Comparison of ENCODE assay signal across 11 mouse cellular contexts in the genomic region with DNA sequence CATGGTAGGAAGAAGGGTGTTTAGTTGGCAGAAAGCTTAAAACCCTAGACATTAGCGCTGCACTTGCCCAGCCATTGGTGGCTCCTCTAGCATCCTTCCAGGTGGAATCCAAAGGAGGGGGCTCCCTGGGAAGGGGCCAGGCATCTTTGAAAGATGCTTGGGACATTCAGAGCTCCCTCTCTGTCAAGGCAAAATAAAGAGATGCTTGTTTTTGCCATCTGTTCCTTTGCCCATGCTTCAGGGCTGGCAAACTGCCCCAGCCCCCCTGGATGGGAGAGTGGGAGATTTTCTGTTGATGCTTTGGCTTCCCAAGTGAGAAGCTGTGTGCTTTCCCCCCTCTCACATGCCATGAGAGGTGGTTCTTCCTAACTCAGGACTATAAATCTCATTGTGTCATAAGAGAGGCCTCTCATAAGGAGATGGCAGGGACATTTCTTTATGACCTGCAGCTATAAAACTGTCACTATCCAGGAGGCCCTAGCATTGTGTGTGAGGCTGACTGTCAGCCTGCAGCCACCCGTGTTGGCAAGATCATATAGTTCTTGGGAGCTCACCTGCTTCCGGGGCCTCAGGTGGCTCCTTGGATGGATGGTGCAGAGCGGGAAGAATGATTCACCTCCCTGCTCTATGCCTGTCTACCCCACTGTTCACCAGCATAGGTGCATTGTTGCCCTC. TPM values are rescaled to one million over a fixed set of nuclear protein-coding genes. Genes with fewer than 3 reads are reported as not detected.
A peak's percentile ranks its signal among the peaks of the same experiment; 100 is the strongest.
DNase-seq lines count a peak whose midpoint lies in the region.
"Had no signal": no experiment of that assay in that cellular context is flagged by ENCODE, and none has a peak within 500 bp of the region (broad histone marks: within the 10 kb centered on the region; RNA-seq: fewer than 3 reads in every experiment).

No protein-coding gene starts in this region.

- peak; percentile 56 for DNase-seq in cerebellum, adult 9-11 months
- no peak for DNase-seq in cerebellum, postnatal 4 days (ENCODE audit: low spot score in 2 of 2)
- DNase-seq in left cerebral cortex, postnatal 10 days (ENCODE audit: extremely low spot score in 1 of 2, low spot score in 2 of 2): peak; percentile 58 to 68
- no peak for DNase-seq in left cerebral cortex, adult 11 months (ENCODE audit: low spot score)
- DNase-seq in right cerebral cortex, postnatal 14 days: peak; percentile 58
- DNase-seq in right cerebral cortex, postnatal 25 days: no peak
- no peak for DNase-seq in adrenal gland, postnatal 25 days
- DNase-seq in heart, postnatal 25 days (ENCODE audit: low spot score): no peak
- DNase-seq: adrenal gland, adult 2 months; thymus, postnatal 14 days had no signal

- intact Hi-C loops in left cerebral cortex, postnatal 10 days (cut with DNase I): no loop called here
- intact Hi-C loops in heart, postnatal 25 days (cut with DNase I): no loop called here

RNA-seq across cellular contexts. Expression of gene Igsf9b, which starts 38.1 kb away (rescaled TPM):
- 10 to 100 TPM; 71.0 to 72.1 TPM for total RNA-seq in left cerebral cortex, postnatal 10 days (2021)
- 6.7 TPM in 2 replicates for total RNA-seq in adrenal gland, postnatal 25 days (2021)
- total RNA-seq in heart, postnatal 25 days (2021): 1 to 10 TPM; 7.2 to 8.6 TPM

RNA-seq across cellular contexts. Expression of gene Spata19, which starts 59.5 kb away (rescaled TPM):
- under 1 TPM in 1 of 2 experiments, not detected in 1; 0.61 TPM for total RNA-seq in left cerebral cortex, postnatal 10 days (2021)
- not detected in 2 replicates for total RNA-seq in adrenal gland, postnatal 25 days (2021)
- total RNA-seq in heart, postnatal 25 days (2021): not detected
- total RNA-seq: adrenal gland, adult 2 months; liver, adult 2 months had no signal

Comparison
In these comparisons a context has a peak if more than half of its experiments do, and no peak if none do; other contexts are left out.
1. DNase-seq: peak in cerebellum, adult 9-11 months (single experiment), left cerebral cortex, postnatal 10 days (2 of 2) and right cerebral cortex, postnatal 14 days (single experiment); none in cerebellum, postnatal 4 days (0 of 2), left cerebral cortex, adult 11 months (single experiment), right cerebral cortex, postnatal 25 days (single experiment), adrenal gland, postnatal 25 days (single experiment) and heart, postnatal 25 days (single experiment).